Mouse (Mus musculus) kidney, adult 2 months (tissue): ENCODE data around the gene Gm10670. TPM values are rescaled to one million over a fixed set of nuclear protein-coding genes. Genes with fewer than 3 reads are reported as not detected.
"Not testable (repeated sequence)": the region's sequence is repeated elsewhere in the genome, so short reads cannot be mapped to it uniquely, and the experiment has no call there.

Experiments
- DNase-seq: peaks from one replicate; pipeline ENCODE4 v3.0.0; 2021
- H3K27ac ChIP-seq: fragments of 200-500 bp; 2 replicates; pipeline ENCODE4 v1.5.1; 2012; ENCODE audit warnings: low read depth, low read length, control low read depth, inconsistent platforms; ENCODE audit not compliant: insufficient read depth
- H3K27me3 ChIP-seq: fragments of 200-500 bp; replicated peaks from 2 replicates; pipeline ENCODE4 v1.6.1; 2012; ENCODE audit warnings: mild to moderate bottlenecking, moderate library complexity, low read length, inconsistent platforms; ENCODE audit not compliant: control insufficient read depth, insufficient read depth
- H3K36me3 ChIP-seq: fragments of 200-500 bp; 2 replicates; pipeline ENCODE4 v1.6.1; 2012; ENCODE audit warnings: mild to moderate bottlenecking, moderate library complexity, low read length, inconsistent platforms; ENCODE audit not compliant: control insufficient read depth, insufficient read depth
- H3K4me1 ChIP-seq: fragments of 200-500 bp; 2 replicates; pipeline ENCODE4 v1.6.1; 2011; ENCODE audit warnings: low read length; ENCODE audit not compliant: control insufficient read depth, insufficient read depth
- H3K4me3 ChIP-seq: fragments of 200-500 bp; 2 replicates; pipeline ENCODE4 v1.5.1; 2011; ENCODE audit warnings: mild to moderate bottlenecking, low read depth, low read length, control low read depth; ENCODE audit not compliant: insufficient read depth
- WGBS: fragments of 180-500 bp; shearing (Covaris S2); methylation state at CpG from one replicate; pipeline ENCODE4 v1.1.7; 2018; 5-methylcytosine and 5-hydroxymethylcytosine counted together
- polyA plus RNA-seq: library from polyadenylated mRNA; depleted of rRNA; stranded (reverse); fragments of >200 nt; gene quantifications from 2 replicates; pipeline ENCODE4 v1.2.3, GENCODE M21; 2012; rRNA removed

The Gm10670 gene
- not detected in 2 replicates for polyA plus RNA-seq

GRCm38 (mm10) chr7:20474825-20475224, at the start of gene Gm10670:
TSS of gene Gm10670 (minus strand) at chr7:20474925.
- WGBS, result no CpG with 5 or more reads among the region's 5 CpGs
- H3K36me3 ChIP-seq, H3K4me3 ChIP-seq, H3K4me1 ChIP-seq, H3K27ac ChIP-seq, H3K27me3 ChIP-seq, DNase-seq: not testable (repeated sequence)

GRCm38 (mm10) chr7:20510434-20510833, 35.7 kb upstream of the Gm10670 start, which contains the start of gene Vmn1r103:
TSS of gene Vmn1r103 (minus strand) at chr7:20510534.
- H3K27ac ChIP-seq, H3K4me1 ChIP-seq, H3K36me3 ChIP-seq, DNase-seq, H3K27me3 ChIP-seq, H3K4me3 ChIP-seq: not testable (repeated sequence)
- no CpG with 5 or more reads among the region's 3 CpGs for WGBS

- not testable (repeated sequence) for H3K36me3 ChIP-seq, DNase-seq, H3K27ac ChIP-seq, H3K4me3 ChIP-seq, H3K4me1 ChIP-seq, H3K27me3 ChIP-seq
- WGBS, result no CpG with 5 or more reads among the region's 2 CpGs
Observed at GRCm38 (mm10) chr7:20442493-20442892, 32.2 kb downstream of the Gm10670 start, which contains the start of gene Vmn1r101. TSS of gene Vmn1r101 (minus strand) at chr7:20442593.

Other genes starting within 250 kb of the Gm10670 start
- gene Gm4498, start 241.1 kb downstream of the Gm10670 start, polyA plus RNA-seq, result not detected in 2 replicates
- not detected in 2 replicates for gene Gm5890, start 212.1 kb downstream of the Gm10670 start, polyA plus RNA-seq
- not detected in 2 replicates for gene Gm4133, start 140.9 kb downstream of the Gm10670 start, polyA plus RNA-seq
- not detected in 2 replicates for gene Gm5728, start 99.5 kb downstream of the Gm10670 start, polyA plus RNA-seq
- not detected in 2 replicates for gene Vmn1r100, start 57.0 kb downstream of the Gm10670 start, polyA plus RNA-seq
- gene Vmn1r101, start 32.3 kb downstream of the Gm10670 start, polyA plus RNA-seq, result not detected in 2 replicates
- not detected in 2 replicates for gene Vmn1r103, start 35.6 kb upstream of the Gm10670 start, polyA plus RNA-seq
- gene Vmn1r104, start 58.9 kb upstream of the Gm10670 start, polyA plus RNA-seq, result not detected in 2 replicates
- not detected in 2 replicates for gene Gm5726, start 70.8 kb upstream of the Gm10670 start, polyA plus RNA-seq
- not detected in 2 replicates for gene Gm4141, start 101.3 kb upstream of the Gm10670 start, polyA plus RNA-seq
- not detected in 2 replicates for gene Gm4513, start 124.1 kb upstream of the Gm10670 start, polyA plus RNA-seq
- gene Vmn1r107, start 194.0 kb upstream of the Gm10670 start, polyA plus RNA-seq, result not detected in 2 replicates
- gene Vmn1r111, start 228.3 kb upstream of the Gm10670 start, polyA plus RNA-seq, result not detected in 2 replicates